Mouse (Mus musculus): ENCODE results near the gene Ece1. TPM values are rescaled to one million over a fixed set of nuclear protein-coding genes. Genes with fewer than 3 reads are reported as not detected.

Gene Ece1
- 30.7 and 33.7 TPM in 2 replicates for polyA plus RNA-seq (2012; rRNA removed)

DNA sequence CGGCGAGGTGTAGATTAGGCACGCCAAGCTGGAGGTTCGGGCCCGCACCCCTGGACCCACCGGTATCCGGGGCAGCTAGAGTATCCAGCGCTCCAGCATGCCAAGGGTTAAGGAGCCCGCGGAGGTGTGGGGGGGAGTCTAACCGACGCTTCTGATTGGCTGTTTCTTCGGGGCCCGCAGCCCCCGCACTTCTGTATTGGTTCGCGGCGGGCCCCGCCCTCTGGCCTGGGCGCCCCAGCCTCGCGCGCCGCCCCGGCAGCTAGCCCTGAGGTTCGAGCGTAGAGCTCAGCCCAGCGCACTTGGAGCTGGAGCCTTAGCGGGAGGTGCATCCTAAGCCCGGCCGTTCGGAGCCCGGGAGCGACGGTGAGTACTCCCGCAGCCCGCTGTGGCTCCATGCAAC, at the start of gene Ece1:
Gene Ece1, plus strand, starts transcription at position 219 of the 400 bp plus-strand sequence.
- TF ChIP-seq POLR2A (IDR thresholded peaks at IDR 0.05; ENCODE audit: low read depth, low read length), result peak; percentile 72
- TF ChIP-seq CTCF (conservative IDR thresholded peaks at IDR 0.05; ENCODE audit: insufficient read depth, insufficient read length, low read depth, low read length), result no peak
- WGBS, result under 1% methylated on average over 37 of the region's 37 CpGs
- H3K36me3 ChIP-seq (ENCODE audit: control insufficient read depth, insufficient read depth, low read length), result no peaks in the 10 kb centered on the region
- peaks cover 38% of the 10 kb centered on the region for H3K4me1 ChIP-seq (ENCODE audit: control insufficient read depth, insufficient read depth, low read length)
- H3K27me3 ChIP-seq (replicated peaks; ENCODE audit: control insufficient read depth, insufficient read depth, low read length), result no peaks in the 10 kb centered on the region
- peak within 1 kb of the TSS; percentile 85 for H3K27ac ChIP-seq (ENCODE audit: insufficient read depth, low read depth, low read length)
- H3K4me3 ChIP-seq (ENCODE audit: insufficient read depth, low read depth, low read length), result peak within 1 kb of the TSS; percentile 97
- DNase-seq, result peak; percentile 96

- no peak for DNase-seq
- Histone ChIP-seq H3K27ac (ENCODE audit: insufficient read depth, low read depth, low read length) (no peak overlapping the region), H3K27me3 (replicated peaks; ENCODE audit: control insufficient read depth, insufficient read depth, low read length) (no peaks in the 10 kb centered on the region), H3K36me3 (ENCODE audit: control insufficient read depth, insufficient read depth, low read length) (no peaks in the 10 kb centered on the region), H3K4me3 (ENCODE audit: insufficient read depth, low read depth, low read length) (no peak overlapping the region), H3K4me1 (ENCODE audit: control insufficient read depth, insufficient read depth, low read length) (no peaks in the 10 kb centered on the region)
- WGBS, result 77% methylated on average over 13 of the region's 13 CpGs
- TF ChIP-seq POLR2A (IDR thresholded peaks at IDR 0.05; ENCODE audit: low read depth, low read length), result no peak
- TF ChIP-seq CTCF (conservative IDR thresholded peaks at IDR 0.05; ENCODE audit: insufficient read depth, insufficient read length, low read depth, low read length), result no peak
Observed at GRCm38 (mm10) chr4:137812946-137813708, 48.9 kb upstream of the Ece1 start.

DNA sequence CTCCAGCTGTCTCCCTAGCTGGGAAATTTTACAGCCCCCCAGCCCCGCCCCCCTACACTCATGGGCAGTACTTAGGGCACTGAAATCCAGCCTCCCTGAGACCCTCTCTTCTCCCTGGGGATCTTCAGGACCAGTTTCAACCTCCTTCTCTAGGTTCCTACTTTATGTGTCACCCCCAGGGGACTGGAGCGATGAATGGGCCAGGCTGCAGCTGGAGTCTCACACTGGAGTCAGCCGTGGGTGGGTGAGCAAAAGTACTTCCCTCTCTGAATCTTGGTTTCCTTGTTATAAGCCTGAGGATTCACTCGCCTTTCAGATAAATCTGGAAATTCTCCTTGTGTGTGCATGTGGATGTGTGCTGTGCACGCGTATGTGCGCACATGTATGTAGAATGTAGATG, 47.9 kb upstream of the Ece1 start:
- Histone ChIP-seq H3K27me3 (replicated peaks; ENCODE audit: control insufficient read depth, insufficient read depth, low read length) (no peaks in the 10 kb centered on the region), H3K27ac (ENCODE audit: insufficient read depth, low read depth, low read length) (no peak overlapping the region), H3K4me3 (ENCODE audit: insufficient read depth, low read depth, low read length) (no peak overlapping the region), H3K36me3 (ENCODE audit: control insufficient read depth, insufficient read depth, low read length) (no peaks in the 10 kb centered on the region), H3K4me1 (ENCODE audit: control insufficient read depth, insufficient read depth, low read length) (no peaks in the 10 kb centered on the region)
- TF ChIP-seq CTCF (conservative IDR thresholded peaks at IDR 0.05; ENCODE audit: insufficient read depth, insufficient read length, low read depth, low read length) (no peak), POLR2A (IDR thresholded peaks at IDR 0.05; ENCODE audit: low read depth, low read length) (no peak)
- WGBS, result 83% methylated on average over 7 of the region's 7 CpGs
- no peak for DNase-seq

- Histone ChIP-seq H3K27ac (ENCODE audit: insufficient read depth, low read depth, low read length) (no peak overlapping the region), H3K4me1 (ENCODE audit: control insufficient read depth, insufficient read depth, low read length) (no peaks in the 10 kb centered on the region), H3K36me3 (ENCODE audit: control insufficient read depth, insufficient read depth, low read length) (no peaks in the 10 kb centered on the region), H3K4me3 (ENCODE audit: insufficient read depth, low read depth, low read length) (no peak overlapping the region), H3K27me3 (replicated peaks; ENCODE audit: control insufficient read depth, insufficient read depth, low read length) (no peaks in the 10 kb centered on the region)
- WGBS, result 84% methylated on average over 3 of the region's 3 CpGs
- no peak for DNase-seq
- TF ChIP-seq POLR2A (IDR thresholded peaks at IDR 0.05; ENCODE audit: low read depth, low read length), result no peak
- TF ChIP-seq CTCF (conservative IDR thresholded peaks at IDR 0.05; ENCODE audit: insufficient read depth, insufficient read length, low read depth, low read length), result no peak
Observed at GRCm38 (mm10) chr4:137815473-137815872, 46.6 kb upstream of the Ece1 start.

GRCm38 (mm10) chr4:137816216-137816615, 45.8 kb upstream of the Ece1 start:
- H3K4me1 ChIP-seq (ENCODE audit: control insufficient read depth, insufficient read depth, low read length), result no peaks in the 10 kb centered on the region
- no peak for TF ChIP-seq CTCF (conservative IDR thresholded peaks at IDR 0.05; ENCODE audit: insufficient read depth, insufficient read length, low read depth, low read length)
- 68% methylated on average over 7 of the region's 7 CpGs for WGBS
- no peaks in the 10 kb centered on the region for H3K27me3 ChIP-seq (replicated peaks; ENCODE audit: control insufficient read depth, insufficient read depth, low read length)
- H3K36me3 ChIP-seq (ENCODE audit: control insufficient read depth, insufficient read depth, low read length), result no peaks in the 10 kb centered on the region
- no peak overlapping the region for H3K4me3 ChIP-seq (ENCODE audit: insufficient read depth, low read depth, low read length)
- no peak for DNase-seq
- no peak overlapping the region for H3K27ac ChIP-seq (ENCODE audit: insufficient read depth, low read depth, low read length)

- Histone ChIP-seq H3K4me1 (ENCODE audit: control insufficient read depth, insufficient read depth, low read length) (no peaks in the 10 kb centered on the region), H3K27ac (ENCODE audit: insufficient read depth, low read depth, low read length) (no peak overlapping the region), H3K27me3 (replicated peaks; ENCODE audit: control insufficient read depth, insufficient read depth, low read length) (no peaks in the 10 kb centered on the region), H3K4me3 (ENCODE audit: insufficient read depth, low read depth, low read length) (no peak overlapping the region), H3K36me3 (ENCODE audit: control insufficient read depth, insufficient read depth, low read length) (no peaks in the 10 kb centered on the region)
- no peak for DNase-seq
- no peak for TF ChIP-seq CTCF (conservative IDR thresholded peaks at IDR 0.05; ENCODE audit: insufficient read depth, insufficient read length, low read depth, low read length)
- no peak for TF ChIP-seq POLR2A (IDR thresholded peaks at IDR 0.05; ENCODE audit: low read depth, low read length)
- 89% methylated on average over 3 of the region's 3 CpGs for WGBS
Observed at GRCm38 (mm10) chr4:137818341-137818740, 43.7 kb upstream of the Ece1 start.

DNA sequence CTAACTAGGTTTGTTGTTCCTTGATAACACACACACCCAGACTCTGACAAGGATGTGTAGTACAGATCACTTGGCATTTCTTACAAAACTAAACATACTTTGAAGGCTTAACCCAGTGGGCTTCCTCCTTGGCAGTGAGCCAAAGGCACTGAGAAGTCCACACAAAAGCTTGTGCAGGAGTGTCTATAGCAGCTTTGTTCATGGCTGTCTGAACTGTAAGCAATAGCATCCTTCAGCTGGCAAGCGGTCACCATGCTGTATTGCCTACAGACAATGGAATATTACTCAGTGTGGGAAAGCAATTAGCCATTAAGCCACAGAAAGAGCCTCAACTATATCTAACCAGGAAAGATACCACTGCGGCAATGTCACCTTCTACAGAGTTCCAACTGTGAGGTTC, 42.5 kb upstream of the Ece1 start:
- 93% methylated on average over 2 of the region's 2 CpGs for WGBS
- no peak overlapping the region for H3K27ac ChIP-seq (ENCODE audit: insufficient read depth, low read depth, low read length)
- DNase-seq, result no peak
- TF ChIP-seq POLR2A (IDR thresholded peaks at IDR 0.05; ENCODE audit: low read depth, low read length) (no peak), CTCF (conservative IDR thresholded peaks at IDR 0.05; ENCODE audit: insufficient read depth, insufficient read length, low read depth, low read length) (no peak)
- no peaks in the 10 kb centered on the region for H3K4me1 ChIP-seq (ENCODE audit: control insufficient read depth, insufficient read depth, low read length)
- H3K36me3 ChIP-seq (ENCODE audit: control insufficient read depth, insufficient read depth, low read length), result no peaks in the 10 kb centered on the region
- no peaks in the 10 kb centered on the region for H3K27me3 ChIP-seq (replicated peaks; ENCODE audit: control insufficient read depth, insufficient read depth, low read length)
- H3K4me3 ChIP-seq (ENCODE audit: insufficient read depth, low read depth, low read length), result no peak overlapping the region
